Mouse (Mus musculus): Measurements from ENCODE around the gene Nhlrc4. TPM values are rescaled to one million over a fixed set of nuclear protein-coding genes. Genes with fewer than 3 reads are reported as not detected.

Nhlrc4 gene
- 1 to 10 TPM; 1.3 to 1.5 TPM for total RNA-seq (2021)
- long read RNA-seq, experiment 1 = 0 reads
- long read RNA-seq, experiment 2 = 0 reads

- no peak for TF ChIP-seq CTCF (conservative IDR thresholded peaks at IDR 0.05)
- DNase-seq (ENCODE audit: low spot score in 2 of 2) = no peak
- Histone ChIP-seq H3K4me3 (no peak within 1 kb of the TSS), H3K27ac (no peak within 1 kb of the TSS; the same call in 1 of the 2 replicates)
These were observed at the start of gene Nhlrc4, which contains the start of gene Pigq for GRCm38 (mm10) chr17:25944366-25945163. Nhlrc4 (minus strand) TSS chr17:25944961. Pigq (minus strand) TSS chr17:25944936.

- TF ChIP-seq CTCF (conservative IDR thresholded peaks at IDR 0.05) = no peak
- H3K4me3 ChIP-seq = no peak overlapping the region
- no peak for DNase-seq (ENCODE audit: low spot score in 2 of 2)
These were observed 48.7 kb upstream of the Nhlrc4 start for GRCm38 (mm10) chr17:25993489-25993888.

GRCm38 (mm10) chr17:25992274-25992673 lies 47.5 kb upstream of the Nhlrc4 start:
- Histone ChIP-seq H3K27ac (no peak overlapping the region), H3K4me3 (no peak overlapping the region)
- no peak for DNase-seq (ENCODE audit: low spot score in 2 of 2)
- no peak for TF ChIP-seq CTCF (conservative IDR thresholded peaks at IDR 0.05)

More at GRCm38 (mm10) chr17:25993489-25993888, 48.7 kb upstream of the Nhlrc4 start:
- no peak overlapping the region for H3K27ac ChIP-seq

GRCm38 (mm10) chr17:25990331-25990730 lies 45.6 kb upstream of the Nhlrc4 start:
- Histone ChIP-seq H3K4me3 (no peak overlapping the region), H3K27ac (no peak overlapping the region)
- no peak for DNase-seq (ENCODE audit: low spot score in 2 of 2)
- no peak for TF ChIP-seq CTCF (conservative IDR thresholded peaks at IDR 0.05)

GRCm38 (mm10) chr17:25985306-25986294 lies 40.8 kb upstream of the Nhlrc4 start, which contains the start of gene Capn15:
Capn15 (minus strand) TSS chr17:25985796.
- DNase-seq (ENCODE audit: low spot score in 2 of 2) = peak; percentile 95 to 97
- Histone ChIP-seq H3K4me3 (peak within 1 kb of the TSS; percentile 92), H3K27ac (peak within 1 kb of the TSS; percentile 96)
- peak; percentile 25 for TF ChIP-seq CTCF (conservative IDR thresholded peaks at IDR 0.05)

- H3K4me3 ChIP-seq = peak overlapping the region; percentile 92
- no peak for DNase-seq (ENCODE audit: low spot score in 2 of 2)
- TF ChIP-seq CTCF (conservative IDR thresholded peaks at IDR 0.05) = no peak
- H3K27ac ChIP-seq = peak overlapping the region; percentile 96
These were observed 40.0 kb upstream of the Nhlrc4 start for GRCm38 (mm10) chr17:25984556-25985305.

- peak overlapping the region; percentile 92 for H3K4me3 ChIP-seq
- DNase-seq (ENCODE audit: low spot score in 2 of 2) = no peak
- no peak for TF ChIP-seq CTCF (conservative IDR thresholded peaks at IDR 0.05)
- H3K27ac ChIP-seq = no peak overlapping the region
These were observed 39.3 kb upstream of the Nhlrc4 start for GRCm38 (mm10) chr17:25984066-25984465.

- no peak for TF ChIP-seq CTCF (conservative IDR thresholded peaks at IDR 0.05)
- Histone ChIP-seq H3K27ac (no peak overlapping the region), H3K4me3 (no peak overlapping the region)
- no peak for DNase-seq (ENCODE audit: low spot score in 2 of 2)
These were observed 38.2 kb upstream of the Nhlrc4 start for GRCm38 (mm10) chr17:25982913-25983312.

GRCm38 (mm10) chr17:25980854-25981253 lies 36.1 kb upstream of the Nhlrc4 start:
- H3K27ac ChIP-seq = 0 out of 2 replicates have a peak overlapping the region, but pooled peaks have one; percentile 32
- no peak overlapping the region for H3K4me3 ChIP-seq
- no peak for TF ChIP-seq CTCF (conservative IDR thresholded peaks at IDR 0.05)
- DNase-seq (ENCODE audit: low spot score in 2 of 2) = no peak

- Histone ChIP-seq H3K27ac (no peak overlapping the region), H3K4me3 (no peak overlapping the region)
- no peak for TF ChIP-seq CTCF (conservative IDR thresholded peaks at IDR 0.05)
- DNase-seq (ENCODE audit: low spot score in 2 of 2) = no peak
These were observed 35.3 kb upstream of the Nhlrc4 start for GRCm38 (mm10) chr17:25979829-25980738.
